Mouse (Mus musculus) retina, postnatal 1 day (tissue): ENCODE data around the gene Mapk6.
"Not testable (repeated sequence)": the region's sequence is repeated elsewhere in the genome, so short reads cannot be mapped to it uniquely, and the experiment has no call there.

Experiments
- DNase-seq: peaks from one replicate; pipeline ENCODE4 v3.0.0-alpha.2; 2012

The Mapk6 gene

GRCm38 (mm10) chr9:75409852-75410378 is at the start of gene Mapk6:
Gene Mapk6 (minus strand): TSS chr9:75410005.
- DNase-seq, result peak; percentile 96

- no peak for DNase-seq
Measured at GRCm38 (mm10) chr9:75455684-75456083, 45.9 kb upstream of the Mapk6 start.

- no peak for DNase-seq
Measured at GRCm38 (mm10) chr9:75453994-75454393, 44.2 kb upstream of the Mapk6 start.

- DNase-seq, result no peak
Measured at GRCm38 (mm10) chr9:75448021-75448420, 38.2 kb upstream of the Mapk6 start.

- not testable (repeated sequence) for DNase-seq
Measured at GRCm38 (mm10) chr9:75446574-75446973, 36.8 kb upstream of the Mapk6 start.

GRCm38 (mm10) chr9:75444981-75445380 is 35.2 kb upstream of the Mapk6 start:
- DNase-seq, result no peak

GRCm38 (mm10) chr9:75441691-75442131 is 31.9 kb upstream of the Mapk6 start:
- no peak for DNase-seq

GRCm38 (mm10) chr9:75440796-75441666 is 31.2 kb upstream of the Mapk6 start, which contains the start of gene Leo1:
Gene Leo1 (plus strand): TSS chr9:75441524.
- DNase-seq, result peak; percentile 97

GRCm38 (mm10) chr9:75437653-75438385 is 28.0 kb upstream of the Mapk6 start:
- peak; percentile 61 for DNase-seq

GRCm38 (mm10) chr9:75435918-75436317 is 26.1 kb upstream of the Mapk6 start:
- DNase-seq, result peak; percentile 96

GRCm38 (mm10) chr9:75435291-75435690 is 25.5 kb upstream of the Mapk6 start:
- no peak for DNase-seq

GRCm38 (mm10) chr9:75434872-75435271 is 25.1 kb upstream of the Mapk6 start:
- no peak for DNase-seq

GRCm38 (mm10) chr9:75434172-75434793 is 24.5 kb upstream of the Mapk6 start:
- DNase-seq, result peak; percentile 81

- no peak for DNase-seq
Measured at GRCm38 (mm10) chr9:75432694-75433093, 22.9 kb upstream of the Mapk6 start.

- DNase-seq, result no peak
Measured at GRCm38 (mm10) chr9:75430822-75431621, 21.2 kb upstream of the Mapk6 start.

- no peak for DNase-seq
Measured at GRCm38 (mm10) chr9:75429657-75430056, 19.9 kb upstream of the Mapk6 start.

- no peak for DNase-seq
Measured at GRCm38 (mm10) chr9:75429040-75429439, 19.2 kb upstream of the Mapk6 start.

GRCm38 (mm10) chr9:75428274-75428600 is 18.4 kb upstream of the Mapk6 start:
- DNase-seq, result no peak

- no peak for DNase-seq
Measured at GRCm38 (mm10) chr9:75427366-75428273, 17.8 kb upstream of the Mapk6 start.

GRCm38 (mm10) chr9:75425796-75426391 is 16.1 kb upstream of the Mapk6 start:
- DNase-seq, result no peak
